Mouse (Mus musculus) induced T-regulatory cell, adult 2 months (primary cell): ENCODE measurements around the gene Chrna1.
A peak's percentile ranks its signal among the peaks of the same experiment; 100 is the strongest.
"Not testable (repeated sequence)": the region's sequence is repeated elsewhere in the genome, so short reads cannot be mapped to it uniquely, and the experiment has no call there.

Source experiments
- DNase-seq: peaks from one replicate; pipeline ENCODE4 v3.0.0-alpha.2; 2012; ENCODE audit warnings: low read depth

Gene Chrna1

DNA sequence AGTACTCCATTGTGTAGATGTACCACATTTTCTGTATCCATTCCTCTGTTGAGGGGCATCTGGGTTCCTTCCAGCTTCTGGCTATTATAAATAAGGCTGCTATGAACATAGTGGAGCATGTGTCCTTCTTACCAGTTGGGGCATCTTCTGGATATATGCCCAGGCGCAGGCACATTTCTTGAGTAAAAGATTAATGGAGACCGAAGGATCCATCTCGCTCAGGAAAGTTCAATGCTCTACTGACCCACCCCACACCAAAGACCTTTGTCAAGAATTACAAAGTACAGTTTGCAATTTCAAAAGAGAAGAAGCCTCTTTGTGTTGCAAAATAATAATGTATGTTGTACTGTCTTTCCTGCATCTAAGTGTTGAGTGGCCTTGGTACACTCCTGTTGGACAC lies 23.1 kb downstream of the Chrna1 start:
- not testable (repeated sequence) for DNase-seq

DNA sequence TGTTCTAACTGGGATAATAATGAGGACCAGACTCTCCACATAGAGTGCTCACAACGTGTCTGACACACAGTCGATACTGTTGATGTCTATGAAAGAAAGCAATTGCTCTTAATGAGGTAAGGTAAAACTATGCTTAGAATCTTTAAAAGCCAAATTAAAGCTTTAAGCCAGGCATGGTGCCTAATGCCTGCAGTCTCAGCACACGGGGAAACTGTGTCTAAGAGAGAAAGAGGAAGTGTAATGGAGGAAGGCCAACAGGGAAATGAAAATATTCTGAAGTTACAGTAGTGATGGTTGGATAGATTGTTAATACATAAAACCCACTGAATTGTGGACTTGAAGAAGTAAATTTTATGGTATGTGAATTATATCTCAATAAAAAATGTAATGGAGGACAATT lies 25.7 kb downstream of the Chrna1 start:
- no peak for DNase-seq

DNA sequence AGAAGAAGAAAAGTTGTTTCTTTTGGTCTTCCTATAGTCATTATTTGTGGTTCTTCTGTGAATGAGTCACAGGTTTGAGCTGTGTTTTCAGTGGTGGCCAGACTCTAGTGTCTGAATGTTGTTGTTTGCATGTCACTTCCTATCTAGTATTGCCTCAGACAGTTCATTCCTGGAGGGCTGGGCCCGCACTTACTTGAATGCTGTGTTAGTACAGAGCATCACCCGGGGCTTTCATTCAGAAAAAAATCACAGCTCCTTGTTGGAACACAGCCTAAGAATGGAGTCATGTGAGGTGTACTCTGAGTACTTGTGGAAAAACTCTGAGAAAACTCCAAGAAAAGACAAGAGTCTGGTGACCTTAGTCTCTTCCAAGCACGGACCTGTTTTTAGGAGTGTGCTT lies 27.2 kb downstream of the Chrna1 start:
- no peak for DNase-seq

DNA sequence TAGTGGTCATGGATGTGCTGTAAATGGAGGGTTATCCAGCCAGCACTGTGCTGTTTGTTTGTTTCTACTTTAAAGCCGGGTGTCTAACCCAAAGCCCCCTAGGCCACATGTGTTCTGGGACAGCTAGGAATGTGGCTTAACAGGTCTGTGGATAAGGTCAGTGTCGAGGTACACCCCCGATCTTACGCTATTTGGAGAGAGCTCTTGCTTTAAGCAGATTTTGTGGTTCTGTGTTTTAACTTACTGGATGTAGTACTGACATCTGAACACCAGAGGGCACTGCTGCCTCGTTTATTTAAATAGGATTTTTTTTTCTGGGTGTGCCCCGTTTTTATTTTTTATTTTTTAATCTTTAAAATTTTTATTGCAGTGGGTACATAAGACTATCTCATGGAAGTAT lies 29.4 kb downstream of the Chrna1 start:
- DNase-seq = peak; percentile 85

DNA sequence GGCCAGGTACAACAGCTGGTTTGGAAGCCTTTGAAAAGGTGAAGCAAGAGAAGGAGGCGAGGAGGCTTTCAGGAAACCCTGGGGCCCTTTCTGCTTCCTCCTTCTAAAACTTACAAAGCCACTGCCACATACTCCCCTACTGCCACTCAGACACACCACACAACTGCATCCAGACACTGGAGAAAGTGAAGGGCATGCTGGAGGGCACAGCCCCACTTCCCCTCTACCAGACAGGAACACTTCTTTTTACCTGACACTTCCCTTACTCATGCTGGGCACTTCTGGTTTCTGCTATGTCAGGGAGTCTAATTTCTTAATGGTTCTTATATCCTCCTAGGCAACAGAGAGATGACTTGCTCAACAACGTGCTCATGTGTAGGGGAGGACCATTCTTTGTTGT lies 31.6 kb downstream of the Chrna1 start:
- no peak for DNase-seq

DNA sequence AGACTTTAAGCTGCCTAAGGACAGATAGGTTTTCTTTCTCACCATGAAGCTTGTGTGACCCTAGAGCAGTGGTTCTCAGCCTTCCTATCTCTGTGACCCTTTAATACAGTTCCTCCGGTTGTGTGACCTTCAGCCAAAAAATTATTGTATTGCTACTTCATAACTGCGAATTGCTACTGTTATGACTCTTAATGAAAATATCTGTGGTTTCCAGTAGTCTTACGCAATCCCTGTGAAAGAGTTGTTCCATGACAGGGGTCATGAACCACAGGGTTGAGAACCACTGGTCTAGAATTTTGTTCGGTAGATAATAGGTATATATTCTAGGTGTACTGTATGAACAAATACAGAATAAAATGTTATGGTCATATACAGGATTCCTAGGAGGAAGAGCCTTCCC lies 32.9 kb downstream of the Chrna1 start:
- DNase-seq = peak; percentile 50

DNA sequence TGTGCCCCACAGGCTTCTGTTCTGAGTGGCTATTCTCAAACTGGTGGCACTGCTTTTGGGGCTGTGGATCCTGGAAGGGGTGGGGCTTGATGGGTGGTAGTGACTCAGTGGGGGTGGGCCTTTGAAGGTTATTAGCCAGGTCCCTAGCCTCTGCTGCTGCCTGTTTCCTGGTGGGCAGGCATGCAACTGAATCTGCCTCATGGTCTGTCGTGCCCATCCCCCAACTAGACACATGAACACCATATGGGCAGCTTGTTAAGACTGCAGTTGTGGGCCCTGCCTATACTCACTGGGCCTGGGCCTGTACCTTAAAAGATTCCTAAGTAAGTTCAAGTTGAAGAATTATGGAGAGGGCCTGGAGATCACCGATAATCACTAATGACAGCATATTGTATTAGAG lies 34.6 kb downstream of the Chrna1 start:
- DNase-seq = no peak

DNA sequence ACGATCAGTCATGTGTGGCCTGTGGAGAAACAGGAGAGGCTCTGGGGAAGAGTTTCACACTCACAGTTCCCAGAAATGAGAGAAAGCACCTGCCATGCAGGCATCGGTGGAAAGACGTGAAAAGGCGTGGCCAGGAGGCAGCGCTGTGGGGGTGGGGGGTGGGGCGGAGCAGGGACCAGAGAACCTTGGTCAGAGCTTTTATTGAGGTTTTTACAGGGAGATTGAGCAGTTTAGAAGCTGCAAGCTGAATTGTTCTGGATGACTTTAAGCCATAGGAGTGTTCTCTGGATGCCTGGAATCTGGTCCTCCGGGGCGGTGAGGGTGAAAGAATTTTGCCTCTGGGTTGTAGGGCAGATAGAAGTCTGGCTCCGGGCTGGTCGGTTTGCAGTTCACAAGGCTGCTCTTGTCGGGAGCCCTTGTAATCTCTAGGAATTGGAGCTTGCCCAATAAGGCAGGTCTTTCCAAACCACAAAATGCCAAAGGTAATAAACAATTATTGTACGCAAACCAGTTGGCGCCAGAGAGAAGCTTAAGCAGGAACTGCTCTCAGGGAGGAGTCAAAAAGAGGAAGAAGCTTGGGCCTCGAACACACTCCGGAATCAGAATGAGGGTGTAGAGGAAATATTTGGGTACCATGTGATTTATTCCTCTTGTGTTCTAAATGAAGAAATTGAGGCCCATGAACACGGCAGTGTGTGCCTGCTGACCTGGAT lies 39.5 kb downstream of the Chrna1 start:
- DNase-seq = peak; percentile 58

DNA sequence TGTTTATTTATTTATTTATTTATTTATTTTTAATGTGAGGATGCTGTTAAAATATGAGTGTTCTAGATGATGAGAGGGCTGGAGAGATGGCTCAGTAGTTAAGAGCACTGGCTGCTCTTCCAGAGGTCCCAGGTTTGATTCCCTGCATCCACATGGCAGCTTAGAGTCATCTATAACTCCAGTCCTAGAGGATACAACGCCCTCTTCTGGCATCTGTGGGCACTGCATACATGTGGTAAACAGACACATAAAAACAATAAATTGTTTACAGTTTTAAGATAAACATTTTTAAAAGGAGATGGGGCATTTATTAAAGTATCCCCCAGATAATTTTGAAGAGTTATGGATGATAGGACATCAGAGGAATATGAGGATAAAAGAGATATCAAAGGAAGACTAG lies 40.4 kb downstream of the Chrna1 start:
- peak; percentile 59 for DNase-seq

DNA sequence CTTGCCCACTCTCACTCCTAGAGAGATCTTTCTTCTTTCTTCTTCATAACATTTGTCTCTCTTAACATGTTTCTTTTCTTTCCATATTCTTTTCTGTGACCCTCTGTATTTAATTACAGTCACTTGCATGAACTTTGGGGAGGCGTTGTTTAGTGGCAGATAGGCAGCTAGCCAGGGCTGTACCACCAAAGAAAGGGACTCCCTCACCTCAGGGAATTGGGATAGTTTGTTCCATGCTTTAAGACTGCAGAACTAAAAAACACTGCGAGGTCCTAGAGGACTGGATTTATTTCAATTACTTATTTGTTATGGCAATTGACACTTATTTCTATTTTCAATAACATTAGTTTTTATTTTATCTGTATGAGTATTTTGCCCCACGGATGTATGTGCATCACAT lies 41.0 kb downstream of the Chrna1 start:
- no peak for DNase-seq

DNA sequence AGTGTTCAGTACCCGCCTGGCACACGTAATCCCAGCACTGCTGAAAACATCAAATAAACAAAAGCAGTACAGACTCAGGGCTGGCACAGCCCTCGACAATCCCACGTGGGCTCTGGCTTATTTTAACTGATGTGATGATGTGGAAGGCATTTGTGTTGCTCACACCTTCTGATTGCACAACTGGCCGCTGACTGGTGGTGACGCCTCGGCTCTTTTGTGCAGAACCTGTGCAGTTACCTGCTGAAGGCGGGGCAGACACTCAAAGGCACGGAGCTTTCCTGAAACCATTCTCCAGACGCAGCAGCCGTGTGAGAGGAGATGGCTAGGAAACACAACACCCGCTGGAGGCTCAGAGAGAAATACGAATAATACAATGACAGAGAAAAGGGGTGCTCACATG lies 41.5 kb downstream of the Chrna1 start:
- no peak for DNase-seq

DNA sequence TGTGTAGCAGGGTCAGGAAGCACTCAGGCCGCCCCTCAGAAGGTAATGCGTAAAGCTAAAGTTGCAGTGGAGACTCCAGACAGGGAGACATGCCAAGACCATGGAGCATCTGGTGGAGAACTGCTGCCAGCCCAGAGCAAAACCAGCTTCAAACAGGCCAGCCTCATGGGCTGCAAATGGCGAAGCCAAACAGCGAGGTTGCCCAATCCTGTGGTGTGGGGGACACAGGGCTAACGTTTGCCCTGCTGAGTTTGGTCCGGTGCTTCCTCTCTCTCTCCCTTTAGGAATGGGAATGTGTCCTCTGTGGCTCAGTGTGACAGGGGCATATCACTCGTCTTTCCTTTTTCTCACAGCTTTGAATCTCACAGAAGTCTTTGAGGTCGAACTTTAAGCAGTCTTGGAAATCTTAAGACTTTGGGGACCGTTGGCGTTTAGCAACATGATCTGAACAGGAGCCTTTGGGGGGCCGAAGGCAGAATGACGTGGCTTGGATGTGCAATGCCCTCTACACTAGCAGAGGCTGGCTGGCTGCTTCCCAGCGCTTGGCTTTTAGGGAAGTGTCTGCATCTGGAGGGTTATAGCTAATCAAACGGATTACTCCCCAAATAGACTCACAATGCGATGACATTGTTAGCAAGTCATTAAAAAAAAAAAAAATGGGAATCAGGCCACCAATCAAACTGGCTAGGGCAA lies 43.9 kb downstream of the Chrna1 start:
- no peak for DNase-seq

DNA sequence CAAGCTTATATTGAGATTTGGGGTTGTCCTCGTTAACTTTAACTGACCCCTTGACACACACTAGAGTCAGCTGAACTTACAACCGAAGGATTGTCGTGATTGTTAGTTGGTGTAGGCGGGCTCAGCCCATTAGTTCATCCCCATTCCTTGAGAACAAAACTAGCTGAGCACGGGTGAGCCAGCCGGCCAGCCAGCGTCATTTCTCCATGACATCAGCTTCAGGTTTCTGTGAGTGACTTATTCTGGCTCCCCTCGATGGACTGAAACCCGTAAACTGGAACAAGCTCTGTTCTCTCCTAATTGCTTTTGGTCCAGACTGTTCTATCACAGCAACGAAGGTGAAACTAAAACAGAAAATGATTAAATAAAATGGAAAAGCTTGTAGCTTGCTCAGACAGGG lies 45.4 kb downstream of the Chrna1 start:
- no peak for DNase-seq

DNA sequence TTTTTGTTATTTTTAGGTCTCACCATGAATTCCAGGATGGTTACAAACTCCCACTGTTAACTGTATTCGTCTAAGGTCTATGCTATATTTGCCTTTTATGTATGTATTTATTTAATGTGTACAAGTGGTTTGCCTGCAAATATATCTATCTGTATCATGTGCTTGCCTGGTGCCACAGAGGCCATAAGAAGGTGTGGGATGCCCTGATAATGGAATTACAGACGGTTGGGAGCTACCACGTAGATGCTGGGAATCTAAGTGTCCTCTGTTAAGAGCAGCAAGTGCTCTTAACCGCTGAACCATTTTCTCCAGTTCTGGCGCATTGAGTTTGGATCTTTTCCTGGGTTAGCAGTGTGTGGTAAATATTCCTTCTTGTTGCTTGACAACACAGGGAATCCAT lies 49.7 kb downstream of the Chrna1 start:
- no peak for DNase-seq

DNA sequence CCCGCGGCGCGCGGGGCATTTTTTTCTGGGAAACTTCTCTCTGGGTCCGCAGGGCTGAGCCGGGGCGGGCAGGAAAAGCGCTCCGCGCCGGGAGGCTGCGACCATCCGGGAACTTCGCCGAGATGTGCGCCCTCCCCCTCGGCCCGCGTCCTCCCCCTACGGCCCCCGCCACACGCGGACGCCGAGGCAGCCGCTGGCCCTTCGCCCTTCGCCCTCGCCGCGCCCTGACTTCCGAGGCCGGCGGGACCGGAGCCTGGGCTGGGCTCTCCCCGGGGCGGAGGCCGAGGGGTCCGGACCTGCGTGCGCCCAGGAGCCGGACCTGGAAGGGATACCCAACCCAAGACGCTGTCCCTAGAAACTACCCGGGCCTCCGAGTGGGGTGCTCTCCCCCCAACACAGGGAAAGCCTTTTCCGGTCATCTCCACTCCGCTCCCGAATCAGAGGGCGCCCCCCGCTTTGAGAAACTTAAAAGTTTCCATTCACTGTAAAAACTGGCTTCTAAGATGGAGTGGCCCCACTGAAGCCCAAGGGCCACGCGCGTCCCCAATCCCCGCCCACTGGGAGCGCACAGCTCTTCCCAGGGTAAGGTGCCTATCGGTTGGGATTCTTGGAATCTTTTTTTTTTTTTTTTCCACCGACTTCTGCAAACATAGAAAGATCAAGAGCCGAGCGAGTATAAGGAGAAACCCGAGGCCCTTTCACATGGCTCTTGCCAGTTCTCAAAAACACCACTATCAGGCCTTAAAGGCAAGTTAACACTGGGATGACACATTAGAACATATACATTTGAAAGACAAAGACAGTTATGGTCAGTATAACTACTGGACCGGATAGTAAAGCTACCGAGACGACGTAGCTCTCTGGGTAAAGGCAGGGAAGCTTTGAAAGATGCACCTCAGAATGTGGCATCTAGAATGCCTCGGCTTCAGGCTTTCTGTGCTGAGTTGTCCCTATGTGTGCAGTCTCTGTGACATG lies 50.5 kb downstream of the Chrna1 start, which contains the start of gene Wipf1:
Gene Wipf1, minus strand, starts transcription at position 379 of the 975 bp plus-strand sequence.
- peak; percentile 39 for DNase-seq

DNA sequence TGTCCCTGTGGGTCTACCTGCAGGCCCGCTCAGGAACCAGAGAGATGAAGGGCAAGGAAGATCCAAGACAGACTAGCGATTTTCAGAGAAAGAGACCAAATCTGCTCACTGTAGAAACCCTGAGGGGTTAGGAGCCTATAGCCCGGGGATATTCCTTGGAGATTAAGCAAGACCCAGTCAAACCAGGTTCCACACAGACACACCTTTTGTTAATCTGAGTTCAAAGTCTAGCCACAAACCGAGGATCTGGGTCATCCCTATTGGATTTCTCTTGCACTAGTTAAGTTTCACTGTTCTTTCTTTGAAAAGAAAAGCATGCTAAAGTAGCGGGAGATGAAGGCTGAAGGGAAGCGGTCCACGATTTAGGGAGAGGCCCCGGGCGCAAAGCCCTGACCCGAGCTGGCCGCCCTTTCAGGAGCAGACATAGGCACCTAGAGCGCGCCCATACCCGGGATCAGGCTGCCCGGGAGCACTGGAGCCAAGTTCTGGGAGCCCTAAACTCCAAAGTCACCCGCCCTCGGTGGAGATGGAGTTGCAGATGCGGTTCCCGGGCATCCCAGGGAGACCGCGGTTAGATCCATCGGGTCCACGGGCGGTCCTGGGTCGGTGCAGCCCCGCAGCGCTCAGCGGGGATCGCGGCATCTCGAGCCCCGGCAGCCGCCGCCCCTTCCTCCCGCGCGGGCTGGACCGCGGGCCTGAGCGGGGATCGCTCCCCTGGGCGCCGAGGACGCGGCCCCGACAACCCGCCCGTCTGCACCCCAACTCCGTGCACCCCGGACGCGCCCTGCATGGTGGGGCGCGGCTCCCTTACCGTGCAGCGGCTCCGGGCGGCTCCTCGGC lies 51.4 kb downstream of the Chrna1 start:
- DNase-seq = no peak

DNA sequence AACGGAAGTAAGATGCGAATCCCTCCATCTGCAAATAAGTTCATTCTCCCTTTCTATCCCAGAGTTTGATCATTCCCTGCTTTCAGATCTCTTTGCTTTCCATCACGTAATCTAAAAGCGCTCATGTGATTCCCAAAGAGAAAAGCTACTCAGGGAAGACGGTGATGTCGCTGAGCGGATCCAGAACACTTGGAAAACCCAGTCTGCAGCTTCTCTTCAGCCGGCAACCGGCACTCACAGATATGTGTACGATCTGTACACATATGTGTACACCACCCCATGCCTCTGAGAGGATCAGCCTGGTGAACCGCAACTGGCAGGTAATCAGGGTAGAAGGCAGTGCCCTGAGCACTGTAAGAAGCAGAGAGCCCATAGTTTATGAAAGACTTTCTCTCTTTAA lies 52.2 kb downstream of the Chrna1 start:
- DNase-seq = no peak

DNA sequence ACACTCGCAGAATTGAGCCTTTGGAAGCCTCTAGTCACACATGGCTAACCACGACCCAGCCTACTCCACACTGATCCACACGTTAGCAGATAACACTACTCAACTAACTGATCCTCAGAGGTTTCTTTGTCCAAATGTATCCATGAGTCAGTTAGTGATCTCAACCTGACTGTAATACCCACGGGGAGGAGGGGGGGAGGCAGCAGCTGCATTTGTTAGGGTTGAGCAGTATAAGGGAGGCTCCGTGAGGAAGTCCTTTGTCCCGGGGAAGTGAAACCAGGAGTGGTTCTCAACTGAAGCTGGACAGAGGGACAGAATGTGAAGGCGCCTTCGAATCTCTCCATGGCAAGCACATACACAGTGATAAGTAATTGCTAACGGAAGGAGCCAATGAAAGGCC lies 53.4 kb downstream of the Chrna1 start:
- DNase-seq = no peak

DNA sequence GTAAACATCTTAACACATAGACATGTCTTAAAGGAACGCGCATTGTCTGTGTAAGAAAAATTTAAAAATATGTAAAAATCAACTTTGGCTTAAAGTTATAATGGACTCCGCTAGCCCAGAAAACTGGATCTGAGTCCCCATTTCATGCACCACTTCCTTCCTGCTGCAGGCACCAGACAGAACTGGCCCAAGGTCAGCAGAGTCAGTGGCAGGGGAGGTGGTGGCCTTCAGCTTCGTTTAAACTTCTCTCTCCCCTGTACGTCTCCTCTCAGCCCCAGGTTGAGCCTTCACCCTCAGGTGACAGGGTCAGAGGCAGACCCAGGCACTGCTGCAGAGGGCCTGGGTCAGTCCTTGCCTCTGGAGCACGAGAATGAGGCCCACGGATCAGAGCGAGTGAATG lies 57.2 kb downstream of the Chrna1 start:
- no peak for DNase-seq

DNA sequence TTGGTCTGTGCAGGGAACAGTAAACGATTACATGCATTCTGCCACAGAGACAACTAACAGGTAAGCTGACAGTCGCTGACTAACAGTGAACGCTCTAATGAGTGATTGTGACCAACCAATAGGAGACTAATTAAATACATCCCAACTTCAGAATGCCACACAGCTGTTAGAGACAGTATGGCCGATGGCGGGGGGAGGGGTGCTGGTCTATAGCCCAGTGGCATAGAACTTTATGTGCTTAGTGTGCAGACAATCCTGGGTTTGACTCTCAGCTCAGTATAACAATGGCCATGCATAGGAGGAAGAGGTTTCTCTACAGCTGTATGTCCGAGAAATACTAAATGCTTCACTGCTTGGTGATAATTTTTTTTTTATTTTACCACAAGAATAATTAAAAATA lies 57.8 kb downstream of the Chrna1 start:
- no peak for DNase-seq

DNA sequence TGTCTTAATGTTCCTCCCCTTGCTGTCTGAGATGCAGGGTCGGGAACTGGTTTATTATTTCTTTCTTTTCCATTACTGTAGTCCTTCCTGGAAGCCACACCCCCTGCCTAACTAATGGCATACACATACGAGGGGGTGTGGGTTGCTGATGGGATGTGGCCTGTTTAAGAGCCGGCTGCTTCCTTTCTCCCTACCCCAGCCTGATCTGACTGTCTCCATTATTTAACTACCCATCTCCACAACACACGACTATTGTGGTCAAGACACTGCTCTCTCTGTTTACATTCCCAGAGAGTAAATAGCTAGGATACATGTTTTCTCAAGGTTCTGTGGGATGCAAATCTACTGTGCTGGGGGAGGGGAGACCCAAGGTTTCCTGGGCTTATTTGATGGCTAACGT lies 58.4 kb downstream of the Chrna1 start:
- DNase-seq = no peak

DNA sequence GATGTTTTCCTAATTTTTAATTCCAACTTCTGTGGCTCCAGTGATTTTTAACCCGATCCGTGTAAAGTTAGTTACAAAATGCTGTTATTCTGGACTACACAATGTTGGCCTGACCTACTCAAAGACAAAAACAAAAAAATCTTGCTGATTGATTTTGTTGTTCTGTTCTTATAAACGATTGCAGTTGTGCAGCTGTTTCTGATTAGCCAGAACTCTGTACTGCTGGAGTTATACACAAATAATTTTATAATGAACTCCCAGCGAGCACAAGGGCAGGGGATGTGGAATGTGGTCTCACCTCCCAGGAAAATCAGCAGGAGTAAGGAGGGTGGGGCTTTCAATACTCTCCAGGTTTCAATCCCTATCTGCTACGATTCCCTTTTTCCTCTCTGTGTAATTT lies 61.2 kb downstream of the Chrna1 start:
- DNase-seq = no peak
